Mouse (Mus musculus): ENCODE results near the gene Gm45062.

The Gm45062 gene

GRCm38 (mm10) chr6:8484437-8485275, 225.4 kb downstream of the Gm45062 start:
- no peak for DNase-seq

- DNase-seq: no peak
Observed at GRCm38 (mm10) chr6:8485414-8486175, 226.3 kb downstream of the Gm45062 start.

GRCm38 (mm10) chr6:8486391-8487043, 227.3 kb downstream of the Gm45062 start:
- DNase-seq: no peak

GRCm38 (mm10) chr6:8487044-8487853, 228.0 kb downstream of the Gm45062 start:
- DNase-seq: no peak

- no peak for DNase-seq
Observed at GRCm38 (mm10) chr6:8488249-8488648, 229.0 kb downstream of the Gm45062 start.

GRCm38 (mm10) chr6:8489266-8489665, 230.0 kb downstream of the Gm45062 start:
- DNase-seq: no peak

GRCm38 (mm10) chr6:8489938-8490585, 230.8 kb downstream of the Gm45062 start:
- DNase-seq: no peak

GRCm38 (mm10) chr6:8492248-8492647, 233.0 kb downstream of the Gm45062 start:
- no peak for DNase-seq

- DNase-seq: no peak
Observed at GRCm38 (mm10) chr6:8495109-8495826, 236.0 kb downstream of the Gm45062 start.

GRCm38 (mm10) chr6:8495827-8496222, 236.6 kb downstream of the Gm45062 start:
- no peak for DNase-seq

- no peak for DNase-seq
Observed at GRCm38 (mm10) chr6:8497234-8497867, 238.1 kb downstream of the Gm45062 start.

- peak in 1 of 2 experiments; percentile 16 for DNase-seq
Observed at GRCm38 (mm10) chr6:8497868-8498257, 238.6 kb downstream of the Gm45062 start.

GRCm38 (mm10) chr6:8498961-8499360, 239.7 kb downstream of the Gm45062 start:
- DNase-seq: no peak

- DNase-seq: no peak
Observed at GRCm38 (mm10) chr6:8503953-8504352, 244.7 kb downstream of the Gm45062 start.

- no peak for DNase-seq
Observed at GRCm38 (mm10) chr6:8504521-8505228, 245.4 kb downstream of the Gm45062 start.

GRCm38 (mm10) chr6:8506631-8507030, 247.4 kb downstream of the Gm45062 start:
- no peak for DNase-seq

GRCm38 (mm10) chr6:8508883-8509536, 249.8 kb downstream of the Gm45062 start:
- DNase-seq: peak; percentile 99

- peak; percentile 83 to 89 for DNase-seq
Observed at GRCm38 (mm10) chr6:8509551-8509950, 250.3 kb downstream of the Gm45062 start, which contains the start of gene Glcci1. Glcci1 (plus strand) TSS chr6:8509600.
